Mouse (Mus musculus) heart, adult 18-20 months (tissue): ENCODE measurements at regions not wholly inside any gene's neighbourhood (a gene's known extent, or its start where the extent isn't known, plus 50 kb on each side); places are given as distances from the start of the nearest gene placed in this dataset.

Source experiments
- DNase-seq, 2 experiments: peaks; one replicate each; pipeline ENCODE4 v3.0.0; 2021 to 2022; ENCODE audit warnings: mixed read lengths in 1 of 2

- no peak for DNase-seq
Measured at GRCm38 (mm10) chr13:116414473-116414872, 105.0 kb upstream of the Isl1 start.

DNA sequence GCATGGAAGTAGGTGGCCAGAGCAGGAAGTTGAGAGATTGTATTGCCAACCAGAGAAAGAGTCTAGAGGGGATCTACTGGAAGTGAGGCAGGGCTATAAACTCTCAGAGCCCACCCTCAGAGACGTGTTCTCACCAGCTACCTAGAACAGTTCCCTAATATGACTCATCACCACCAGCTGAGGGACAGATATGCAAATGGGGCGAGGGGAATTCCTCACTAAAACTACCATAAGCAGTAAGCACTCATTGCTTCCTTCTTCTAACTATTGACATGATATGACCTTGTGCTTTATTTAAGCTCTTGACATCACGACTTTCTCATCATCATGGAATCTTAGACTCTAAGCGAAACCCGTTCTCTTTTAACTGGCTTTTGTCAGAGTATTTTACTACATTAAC lies 101.2 kb upstream of the Isl1 start:
- no peak for DNase-seq
